Mouse (Mus musculus) left cerebral cortex, postnatal 36 days (tissue): ENCODE results near the gene Lrtm2. TPM values are rescaled to one million over a fixed set of nuclear protein-coding genes. Genes with fewer than 3 reads are reported as not detected.

ENCODE experiments used
- DNase-seq, 2 experiments: peaks; one replicate each; pipeline ENCODE4 v3.0.0; 2021 to 2022; ENCODE audit warnings: low spot score in 2 of 2, mixed read lengths in 1 of 2
- intact Hi-C: fragments of 180-260 bp; cut with DNase I; formaldehyde crosslinking; loops from one replicate; pipeline ENCODE4 v1.15.1; 2025
- total RNA-seq, 2 experiments: library from RNA; stranded (reverse); gene quantifications; 2 replicates each; pipeline ENCODE4 v1.2.3; 2021

Gene Lrtm2
- total RNA-seq, 2 experiments from 2014 or later = 55.9 to 59.8 TPM

DNA sequence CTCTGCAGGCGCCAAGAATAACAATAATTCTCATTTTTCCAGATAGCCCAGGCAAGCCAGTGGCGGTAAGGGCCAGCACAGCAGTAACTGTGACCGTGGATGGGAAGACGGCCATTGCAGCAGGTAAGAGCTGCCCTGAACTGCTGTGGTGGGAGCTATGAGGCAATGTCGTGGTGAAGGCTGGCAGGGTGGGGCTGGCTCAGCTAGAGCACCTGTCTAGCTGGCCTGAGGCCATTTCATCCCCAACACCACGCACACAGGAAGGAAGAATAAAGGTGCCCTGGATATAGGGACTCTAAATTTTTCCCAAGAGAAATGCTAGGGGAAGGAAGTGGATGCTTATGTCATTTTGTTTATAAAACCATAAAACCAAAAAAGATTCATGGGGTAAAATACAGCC, 18.2 kb downstream of the Lrtm2 start:
- DNase-seq = no peak
- intact Hi-C loops = no loop called here

DNA sequence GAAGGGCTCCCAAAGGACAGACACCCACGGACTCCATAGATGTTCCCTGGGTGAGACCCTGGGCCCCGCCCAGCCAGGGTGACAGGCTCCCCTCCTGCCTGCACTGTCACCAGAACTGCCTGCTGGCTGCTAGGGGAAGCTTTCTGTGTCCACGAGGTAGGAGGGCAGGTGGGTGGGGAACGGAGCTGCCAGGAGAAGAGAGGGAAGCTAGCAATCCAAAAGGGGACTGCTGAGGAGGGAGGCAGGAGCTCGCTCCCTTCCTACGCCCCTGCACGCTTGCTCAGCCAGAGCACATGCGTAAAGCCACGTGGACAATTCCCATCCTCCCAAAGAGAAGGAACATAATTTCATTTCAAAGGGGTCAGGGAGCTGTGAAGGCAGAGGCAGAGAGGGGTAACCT, 20.4 kb downstream of the Lrtm2 start:
- intact Hi-C loops = no loop called here
- DNase-seq = peak; percentile 75 to 84

DNA sequence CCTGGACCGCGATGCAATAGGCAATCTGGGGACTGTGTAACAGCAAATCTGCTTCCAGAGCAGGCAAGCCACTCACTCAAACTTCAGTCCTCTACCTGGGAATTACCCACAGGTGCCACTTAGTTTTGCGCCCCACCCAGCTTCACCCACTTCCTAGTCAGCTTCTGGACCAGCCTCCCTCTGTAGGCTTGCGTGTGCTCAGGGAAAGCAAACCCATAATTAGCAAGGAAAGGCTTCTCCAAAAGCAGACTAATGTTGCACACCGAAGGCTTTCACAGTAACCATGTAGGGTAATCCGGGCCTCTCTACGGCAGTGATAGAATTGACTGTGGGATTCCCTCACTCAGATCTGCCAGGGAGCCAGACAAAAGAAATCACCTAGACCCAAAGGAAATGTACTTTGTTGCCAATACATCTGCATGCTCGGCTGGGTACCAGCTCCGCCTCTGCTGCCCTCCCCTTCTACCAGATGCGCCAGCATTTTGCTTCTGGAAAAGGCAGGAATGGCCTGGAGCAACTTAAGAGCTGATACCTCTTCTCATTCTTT, 22.6 kb downstream of the Lrtm2 start:
- DNase-seq = no peak
- intact Hi-C loops = no loop called here

DNA sequence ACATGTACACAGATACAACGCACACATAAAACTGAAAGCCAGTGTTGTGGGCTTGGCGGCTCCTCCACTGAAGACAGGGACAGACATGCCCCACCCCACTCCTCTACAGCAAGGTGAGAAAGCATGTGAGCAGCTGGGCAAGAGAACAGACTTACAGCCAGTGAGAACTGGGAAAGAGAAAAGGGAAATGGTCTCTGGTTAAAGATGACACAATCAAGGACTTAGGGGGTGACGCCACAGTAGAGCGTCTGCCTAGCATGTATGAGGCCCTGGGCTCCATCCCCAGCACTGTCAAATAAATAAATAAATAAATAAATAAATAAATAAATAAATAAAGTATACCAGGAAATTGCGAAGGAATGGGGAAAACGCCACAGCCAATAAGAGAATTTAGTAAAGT, 27.2 kb downstream of the Lrtm2 start:
- intact Hi-C loops = no loop called here
- DNase-seq = no peak

DNA sequence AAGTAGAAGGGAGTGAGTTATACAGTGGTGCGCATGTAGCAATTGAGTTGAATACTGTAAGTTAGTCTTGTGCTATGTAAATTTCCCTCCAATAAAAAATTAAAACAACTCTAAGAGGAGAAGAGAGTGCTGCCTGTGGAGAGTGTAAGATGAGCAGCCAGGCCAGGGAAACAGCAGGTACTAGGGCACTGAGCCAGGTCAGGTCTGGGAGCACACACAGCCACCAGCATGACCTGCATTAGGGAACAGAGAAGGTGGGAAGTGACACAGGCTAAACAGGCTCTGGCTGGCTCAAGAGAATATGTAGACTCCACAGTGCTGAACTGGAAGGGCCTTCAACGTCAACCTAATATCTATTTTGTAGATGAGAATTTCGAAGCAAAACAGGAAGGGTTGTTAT, 29.3 kb downstream of the Lrtm2 start:
- intact Hi-C loops = no loop called here
- no peak for DNase-seq

DNA sequence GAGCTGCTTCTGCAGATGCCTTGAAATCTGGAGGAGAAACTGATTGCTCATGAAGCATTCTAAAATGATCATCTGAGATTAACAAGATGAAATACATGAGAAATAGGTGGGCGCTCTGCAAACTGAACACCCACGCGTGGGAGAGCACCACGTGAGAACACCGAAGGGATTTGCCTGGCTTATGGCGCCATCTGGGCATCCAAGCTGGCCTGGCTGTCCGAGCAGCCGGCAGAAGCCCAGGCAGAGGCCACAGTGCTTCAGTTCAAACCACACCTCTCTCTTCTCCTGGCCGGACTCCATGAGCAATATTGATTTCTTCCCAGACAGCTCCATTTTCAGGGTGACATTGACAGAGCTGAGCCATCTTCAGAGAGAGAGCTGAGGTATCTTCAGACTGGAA, 49.8 kb downstream of the Lrtm2 start:
- DNase-seq = peak; percentile 65 to 68
- intact Hi-C loops = loop anchor here (5.0 kb wide), 2 partner anchors 47 to 67 kb away; no protein-coding TSS in a partner anchor

DNA sequence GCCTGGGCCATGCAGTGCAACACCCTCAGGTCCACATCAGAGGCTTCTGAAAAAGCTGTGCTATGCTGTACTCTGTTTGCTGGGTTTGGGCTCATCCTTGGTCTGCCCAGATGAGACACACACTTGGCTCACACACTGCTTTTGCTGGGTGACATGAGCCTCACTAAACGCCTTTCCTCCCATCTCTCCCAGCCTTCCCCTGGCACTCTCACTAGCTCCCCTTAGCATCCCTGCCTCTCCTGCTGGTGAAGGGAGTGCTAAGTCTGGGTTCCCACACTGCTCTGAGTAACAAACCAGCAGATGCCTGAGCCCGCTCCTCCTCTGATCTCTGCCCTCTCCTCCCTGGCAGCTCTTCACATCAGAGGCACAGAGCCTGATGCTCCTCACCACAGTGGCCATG, 53.9 kb downstream of the Lrtm2 start:
- DNase-seq = no peak

More for the DNA sequence above, 53.9 kb downstream of the Lrtm2 start:
- intact Hi-C loops = no loop called here

Other genes starting within 250 kb of the Lrtm2 start
- 10 to 100 TPM; 17.1 to 23.3 TPM for gene Dcp1b, start 155.5 kb downstream of the Lrtm2 start, total RNA-seq
- gene Cacna1c, start 134.3 kb downstream of the Lrtm2 start, total RNA-seq = 10 to 100 TPM; 52.3 to 81.7 TPM
- 1 to 10 TPM; 2.2 to 2.5 TPM for gene Cacna2d4, start 94.2 kb downstream of the Lrtm2 start, total RNA-seq
- 10 to 100 TPM; 38.4 to 39.3 TPM for gene Adipor2, start 86.9 kb upstream of the Lrtm2 start, total RNA-seq
- 10 to 100 TPM; 31.8 to 35.5 TPM for gene Fbxl14, start 148.9 kb upstream of the Lrtm2 start, total RNA-seq
- gene Wnt5b, start 213.6 kb upstream of the Lrtm2 start, total RNA-seq = 1 to 10 TPM; 1.4 to 1.6 TPM